Mouse (Mus musculus) embryonic facial prominence, embryonic 10.5 days (tissue): ENCODE data around the gene Elovl5. TPM values are rescaled to one million over a fixed set of nuclear protein-coding genes. Genes with fewer than 3 reads are reported as not detected.

ENCODE experiments used
- DNase-seq: peaks from one replicate; pipeline ENCODE4 v3.0.0-alpha.2; 2017; ENCODE audit warnings: low spot score
- H3K27ac ChIP-seq: fragments of 300-500 bp; sonication (generic); replicated peaks from 2 replicates; pipeline ENCODE4 v1.5.1; 2016; ENCODE audit warnings: mild to moderate bottlenecking
- H3K27me3 ChIP-seq: fragments of 300-500 bp; sonication (generic); replicated peaks from 2 replicates; pipeline ENCODE4 v1.6.1; 2016; ENCODE audit warnings: low read depth, mild to moderate bottlenecking; ENCODE audit not compliant: poor library complexity, severe bottlenecking
- H3K36me3 ChIP-seq: fragments of 300-500 bp; sonication (generic); replicated peaks from 2 replicates; pipeline ENCODE4 v1.6.1; 2016; ENCODE audit warnings: mild to moderate bottlenecking, moderate library complexity
- H3K4me1 ChIP-seq: fragments of 300-500 bp; sonication (generic); 2 replicates; pipeline ENCODE4 v1.6.1; 2016
- H3K4me3 ChIP-seq: fragments of 300-500 bp; sonication (generic); 2 replicates; pipeline ENCODE4 v1.5.1; 2016; ENCODE audit warnings: mild to moderate bottlenecking, moderate library complexity
- H3K9me3 ChIP-seq: fragments of 300-500 bp; sonication (generic); 2 replicates; pipeline ENCODE4 v1.6.1; 2016; ENCODE audit warnings: mild to moderate bottlenecking
- WGBS: fragments of 180-500 bp; shearing (Covaris S2); methylation state at CpG from one replicate; pipeline ENCODE4 v1.1.7; 2016; 5-methylcytosine and 5-hydroxymethylcytosine counted together
- polyA plus RNA-seq: library from polyadenylated mRNA; unstranded; fragments of >200 nt; fragmentation: Nextera tagmentation; extraction: Ambion mirVana; gene quantifications from 2 replicates; pipeline ENCODE4 v1.2.1, GENCODE M21; 2016

Elovl5 gene
- polyA plus RNA-seq, 1 experiment from 2014 or later = 90.4 TPM

GRCm38 (mm10) chr9:78012681-78013080 is 95.5 kb downstream of the Elovl5 start:
- no peak overlapping the region for H3K27ac ChIP-seq
- 84% methylated on average over 5 of the region's 5 CpGs for WGBS
- DNase-seq = no peak
- no peaks in the 10 kb centered on the region for H3K27me3 ChIP-seq
- no peak overlapping the region for H3K4me3 ChIP-seq
- no peaks in the 10 kb centered on the region for H3K9me3 ChIP-seq
- no peaks in the 10 kb centered on the region for H3K36me3 ChIP-seq
- no peaks in the 10 kb centered on the region for H3K4me1 ChIP-seq

- DNase-seq = no peak
- Histone ChIP-seq H3K4me1 (peaks cover 5% of the 10 kb centered on the region; the same call in 1 of the 2 replicates), H3K27ac (no peak overlapping the region), H3K4me3 (no peak overlapping the region), H3K9me3 (no peaks in the 10 kb centered on the region), H3K27me3 (no peaks in the 10 kb centered on the region), H3K36me3 (no peaks in the 10 kb centered on the region)
- 35% methylated on average over 1 of the region's 1 CpGs for WGBS
Measured at GRCm38 (mm10) chr9:78013813-78014212, 96.6 kb downstream of the Elovl5 start.

GRCm38 (mm10) chr9:78015816-78016215 is 98.7 kb downstream of the Elovl5 start:
- no peaks in the 10 kb centered on the region for H3K36me3 ChIP-seq
- H3K27ac ChIP-seq = no peak overlapping the region
- peaks cover 5% of the 10 kb centered on the region for H3K4me1 ChIP-seq
- H3K27me3 ChIP-seq = no peaks in the 10 kb centered on the region
- WGBS = 85% methylated on average over 7 of the region's 7 CpGs
- no peaks in the 10 kb centered on the region for H3K9me3 ChIP-seq
- DNase-seq = no peak
- no peak overlapping the region for H3K4me3 ChIP-seq

- 72% methylated on average over 15 of the region's 15 CpGs for WGBS
- H3K27ac ChIP-seq = no peak overlapping the region
Measured at GRCm38 (mm10) chr9:78016288-78016687, 99.1 kb downstream of the Elovl5 start.

GRCm38 (mm10) chr9:78021256-78021655 is 104.1 kb downstream of the Elovl5 start:
- WGBS = 30% methylated on average over 9 of the region's 9 CpGs
- DNase-seq = peak; percentile 51
- no peaks in the 10 kb centered on the region; the same call in 1 of the 2 replicates for H3K27me3 ChIP-seq
- H3K4me1 ChIP-seq = peaks cover 19% of the 10 kb centered on the region
- no peak overlapping the region for H3K4me3 ChIP-seq
- 0 out of 2 replicates have a peak overlapping the region, but pooled peaks have one; percentile 55 for H3K27ac ChIP-seq
- H3K9me3 ChIP-seq = no peaks in the 10 kb centered on the region
- no peaks in the 10 kb centered on the region for H3K36me3 ChIP-seq

More at GRCm38 (mm10) chr9:78016288-78016687, 99.1 kb downstream of the Elovl5 start:
- no peaks in the 10 kb centered on the region for H3K9me3 ChIP-seq
- no peaks in the 10 kb centered on the region for H3K27me3 ChIP-seq
- H3K4me3 ChIP-seq = no peak overlapping the region
- peaks cover 9% of the 10 kb centered on the region for H3K4me1 ChIP-seq
- no peaks in the 10 kb centered on the region for H3K36me3 ChIP-seq
- no peak for DNase-seq

- peaks cover 19% of the 10 kb centered on the region for H3K4me1 ChIP-seq
- DNase-seq = no peak
- H3K36me3 ChIP-seq = no peaks in the 10 kb centered on the region
- no peaks in the 10 kb centered on the region for H3K9me3 ChIP-seq
- H3K27ac ChIP-seq = 0 out of 2 replicates have a peak overlapping the region, but pooled peaks have one; percentile 55
- WGBS = 78% methylated on average over 8 of the region's 8 CpGs
- H3K4me3 ChIP-seq = no peak overlapping the region
- no peaks in the 10 kb centered on the region; the same call in 1 of the 2 replicates for H3K27me3 ChIP-seq
Measured at GRCm38 (mm10) chr9:78022187-78022945, 105.2 kb downstream of the Elovl5 start.

- Histone ChIP-seq H3K4me3 (no peak overlapping the region), H3K27me3 (no peaks in the 10 kb centered on the region; the same call in 1 of the 2 replicates), H3K36me3 (no peaks in the 10 kb centered on the region), H3K4me1 (peaks cover 14% of the 10 kb centered on the region), H3K27ac (no peak overlapping the region), H3K9me3 (no peaks in the 10 kb centered on the region)
- DNase-seq = peak; percentile 66
- 24% methylated on average over 3 of the region's 3 CpGs for WGBS
Measured at GRCm38 (mm10) chr9:78024823-78025222, 107.7 kb downstream of the Elovl5 start.

GRCm38 (mm10) chr9:78027099-78027498 is 109.9 kb downstream of the Elovl5 start:
- H3K9me3 ChIP-seq = no peaks in the 10 kb centered on the region
- H3K4me3 ChIP-seq = no peak overlapping the region
- H3K4me1 ChIP-seq = peaks cover 1% of the 10 kb centered on the region; the same call in 1 of the 2 replicates
- H3K27ac ChIP-seq = no peak overlapping the region
- 87% methylated on average over 3 of the region's 3 CpGs for WGBS
- no peaks in the 10 kb centered on the region for H3K36me3 ChIP-seq
- no peaks in the 10 kb centered on the region for H3K27me3 ChIP-seq
- DNase-seq = no peak

- Histone ChIP-seq H3K27me3 (no peaks in the 10 kb centered on the region), H3K27ac (no peak overlapping the region), H3K4me1 (no peaks in the 10 kb centered on the region), H3K4me3 (no peak overlapping the region), H3K36me3 (no peaks in the 10 kb centered on the region), H3K9me3 (no peaks in the 10 kb centered on the region)
- DNase-seq = no peak
- 90% methylated on average over 10 of the region's 10 CpGs for WGBS
Measured at GRCm38 (mm10) chr9:78030835-78031456, 113.8 kb downstream of the Elovl5 start.

- no peak overlapping the region for H3K4me3 ChIP-seq
- H3K27ac ChIP-seq = no peak overlapping the region
- 94% methylated on average over 4 of the region's 4 CpGs for WGBS
- H3K36me3 ChIP-seq = no peaks in the 10 kb centered on the region
- H3K4me1 ChIP-seq = no peaks in the 10 kb centered on the region
- DNase-seq = no peak
- no peaks in the 10 kb centered on the region for H3K9me3 ChIP-seq
- no peaks in the 10 kb centered on the region for H3K27me3 ChIP-seq
Measured at GRCm38 (mm10) chr9:78032930-78033329, 115.8 kb downstream of the Elovl5 start.
